Mouse (Mus musculus): ENCODE measurements around the gene Boc.
"Not testable (repeated sequence)": the region's sequence is repeated elsewhere in the genome, so short reads cannot be mapped to it uniquely, and the experiment has no call there.

Gene Boc

GRCm38 (mm10) chr16:44494441-44495108 is 64.1 kb downstream of the Boc start:
- intact Hi-C loops (cut with DNase I) = no loop called here

GRCm38 (mm10) chr16:44493868-44494267 is 64.8 kb downstream of the Boc start:
- intact Hi-C loops (cut with DNase I) = no loop called here

GRCm38 (mm10) chr16:44492706-44493105 is 66.0 kb downstream of the Boc start:
- intact Hi-C loops (cut with DNase I) = no loop called here

GRCm38 (mm10) chr16:44492151-44492550 is 66.5 kb downstream of the Boc start:
- intact Hi-C loops (cut with DNase I) = no loop called here

- intact Hi-C loops (cut with DNase I) = no loop called here
Measured at GRCm38 (mm10) chr16:44491051-44491450, 67.6 kb downstream of the Boc start.

- intact Hi-C loops (cut with DNase I) = loop anchor here (10.0 kb wide), 1 partner anchor 208 kb away; no protein-coding TSS in a partner anchor
Measured at GRCm38 (mm10) chr16:44487194-44487593, 71.5 kb downstream of the Boc start.

- intact Hi-C loops (cut with DNase I) = loop anchor here (10.0 kb wide), 1 partner anchor 208 kb away; no protein-coding TSS in a partner anchor
Measured at GRCm38 (mm10) chr16:44486612-44487011, 72.1 kb downstream of the Boc start.

GRCm38 (mm10) chr16:44485691-44486090 is 73.0 kb downstream of the Boc start:
- intact Hi-C loops (cut with DNase I) = loop anchor here (2.0 to 10.0 kb wide), 3 partner anchors 71 to 209 kb away; no protein-coding TSS in a partner anchor

- intact Hi-C loops (cut with DNase I) = loop anchor here (2.0 to 10.0 kb wide), 3 partner anchors 72 to 210 kb away; no protein-coding TSS in a partner anchor
Measured at GRCm38 (mm10) chr16:44484831-44485230, 73.9 kb downstream of the Boc start.

- intact Hi-C loops (cut with DNase I) = loop anchor here (2.0 to 10.0 kb wide), 3 partner anchors 73 to 211 kb away; no protein-coding TSS in a partner anchor
Measured at GRCm38 (mm10) chr16:44484079-44484478, 74.6 kb downstream of the Boc start.

GRCm38 (mm10) chr16:44481599-44482593 is 76.8 kb downstream of the Boc start:
- intact Hi-C loops (cut with DNase I) = loop anchor here (10.0 kb wide), 1 partner anchor 213 kb away; no protein-coding TSS in a partner anchor

- intact Hi-C loops (cut with DNase I) = loop anchor here (10.0 kb wide), 1 partner anchor 214 kb away; no protein-coding TSS in a partner anchor
Measured at GRCm38 (mm10) chr16:44480616-44481015, 78.1 kb downstream of the Boc start.

- intact Hi-C loops (cut with DNase I) = loop anchor here (10.0 kb wide), 1 partner anchor 215 kb away; no protein-coding TSS in a partner anchor
Measured at GRCm38 (mm10) chr16:44479852-44480251, 78.8 kb downstream of the Boc start.

GRCm38 (mm10) chr16:44478767-44479166 is 79.9 kb downstream of the Boc start:
- intact Hi-C loops (cut with DNase I) = no loop called here

GRCm38 (mm10) chr16:44475682-44476375 is 82.9 kb downstream of the Boc start:
- intact Hi-C loops (cut with DNase I) = no loop called here

GRCm38 (mm10) chr16:44475281-44475680 is 83.4 kb downstream of the Boc start:
- intact Hi-C loops (cut with DNase I) = no loop called here

- intact Hi-C loops (cut with DNase I) = no loop called here
Measured at GRCm38 (mm10) chr16:44460922-44461321, 97.8 kb downstream of the Boc start.

- intact Hi-C loops (cut with DNase I) = no loop called here
Measured at GRCm38 (mm10) chr16:44458826-44459225, 99.9 kb downstream of the Boc start.

- intact Hi-C loops (cut with DNase I) = no loop called here
Measured at GRCm38 (mm10) chr16:44457858-44458257, 100.8 kb downstream of the Boc start.

- intact Hi-C loops (cut with DNase I) = not testable (repeated sequence)
Measured at GRCm38 (mm10) chr16:44441913-44442312, 116.8 kb downstream of the Boc start.

- intact Hi-C loops (cut with DNase I) = no loop called here
Measured at GRCm38 (mm10) chr16:44435481-44435880, 123.2 kb downstream of the Boc start.
